Mouse (Mus musculus): Measurements from ENCODE around the gene Cstf2t.

Cstf2t gene

GRCm38 (mm10) chr19:31082662-31083429, at the start of gene Cstf2t:
Cstf2t (plus strand) TSS chr19:31082837.
- DNase-seq (ENCODE audit: extremely low read depth, insufficient read length, low spot score), result peak; percentile 97

- no peak for DNase-seq (ENCODE audit: extremely low read depth, insufficient read length, low spot score)
Observed at GRCm38 (mm10) chr19:31038951-31039350, 43.7 kb upstream of the Cstf2t start.

GRCm38 (mm10) chr19:31040948-31041847, 41.4 kb upstream of the Cstf2t start:
- DNase-seq (ENCODE audit: extremely low read depth, insufficient read length, low spot score), result no peak

- peak; percentile 3 for DNase-seq (ENCODE audit: extremely low read depth, insufficient read length, low spot score)
Observed at GRCm38 (mm10) chr19:31046601-31047000, 36.0 kb upstream of the Cstf2t start.

- DNase-seq (ENCODE audit: extremely low read depth, insufficient read length, low spot score), result no peak
Observed at GRCm38 (mm10) chr19:31064740-31065139, 17.9 kb upstream of the Cstf2t start.

GRCm38 (mm10) chr19:31065206-31065781, 17.3 kb upstream of the Cstf2t start:
- no peak for DNase-seq (ENCODE audit: extremely low read depth, insufficient read length, low spot score)

- DNase-seq (ENCODE audit: extremely low read depth, insufficient read length, low spot score), result no peak
Observed at GRCm38 (mm10) chr19:31073959-31074716, 8.5 kb upstream of the Cstf2t start.

- no peak for DNase-seq (ENCODE audit: extremely low read depth, insufficient read length, low spot score)
Observed at GRCm38 (mm10) chr19:31074717-31075063, 7.9 kb upstream of the Cstf2t start.

GRCm38 (mm10) chr19:31076106-31076505, 6.5 kb upstream of the Cstf2t start:
- no peak for DNase-seq (ENCODE audit: extremely low read depth, insufficient read length, low spot score)

- no peak for DNase-seq (ENCODE audit: extremely low read depth, insufficient read length, low spot score)
Observed at GRCm38 (mm10) chr19:31078241-31078640, 4.4 kb upstream of the Cstf2t start.

GRCm38 (mm10) chr19:31082226-31082625, 411 bp upstream of the Cstf2t start:
- no peak for DNase-seq (ENCODE audit: extremely low read depth, insufficient read length, low spot score)

GRCm38 (mm10) chr19:31083761-31084160, 1.1 kb downstream of the Cstf2t start:
- DNase-seq (ENCODE audit: extremely low read depth, insufficient read length, low spot score), result no peak

- no peak for DNase-seq (ENCODE audit: extremely low read depth, insufficient read length, low spot score)
Observed at GRCm38 (mm10) chr19:31097857-31098256, 15.2 kb downstream of the Cstf2t start.

- DNase-seq (ENCODE audit: extremely low read depth, insufficient read length, low spot score), result no peak
Observed at GRCm38 (mm10) chr19:31099369-31099768, 16.7 kb downstream of the Cstf2t start.

- no peak for DNase-seq (ENCODE audit: extremely low read depth, insufficient read length, low spot score)
Observed at GRCm38 (mm10) chr19:31104764-31105163, 22.1 kb downstream of the Cstf2t start.

GRCm38 (mm10) chr19:31106036-31106435, 23.4 kb downstream of the Cstf2t start:
- no peak for DNase-seq (ENCODE audit: extremely low read depth, insufficient read length, low spot score)

- no peak for DNase-seq (ENCODE audit: extremely low read depth, insufficient read length, low spot score)
Observed at GRCm38 (mm10) chr19:31106835-31107554, 24.4 kb downstream of the Cstf2t start.

- DNase-seq (ENCODE audit: extremely low read depth, insufficient read length, low spot score), result no peak
Observed at GRCm38 (mm10) chr19:31114690-31115089, 32.1 kb downstream of the Cstf2t start.

- no peak for DNase-seq (ENCODE audit: extremely low read depth, insufficient read length, low spot score)
Observed at GRCm38 (mm10) chr19:31124628-31125027, 42.0 kb downstream of the Cstf2t start.

- no peak for DNase-seq (ENCODE audit: extremely low read depth, insufficient read length, low spot score)
Observed at GRCm38 (mm10) chr19:31132614-31133013, 50.0 kb downstream of the Cstf2t start.
